Mouse (Mus musculus) C2C12 (cell line): ENCODE measurements at regions not wholly inside any gene's neighbourhood (a gene's known extent, or its start where the extent isn't known, plus 50 kb on each side); places are given as distances from the start of the nearest gene placed in this dataset.

Experiments
- H3K27me3 ChIP-seq: one replicate; pipeline ENCODE4 v1.6.1; 2011; ENCODE audit not compliant: control insufficient read depth, insufficient read depth, insufficient read length
- H3K36me3 ChIP-seq: one replicate; pipeline ENCODE4 v1.6.1; 2011; ENCODE audit not compliant: control insufficient read depth, insufficient read depth
- H3K4me3 ChIP-seq: one replicate; pipeline ENCODE4 v1.5.1; 2011; ENCODE audit warnings: mild to moderate bottlenecking, control low read depth; ENCODE audit not compliant: poor library complexity, insufficient read depth, severe bottlenecking
- H3K79me2 ChIP-seq: one replicate; pipeline ENCODE4 v1.6.1; 2011; ENCODE audit not compliant: control insufficient read depth, insufficient read depth
- H3K79me3 ChIP-seq: one replicate; pipeline ENCODE4 v1.6.1; 2011; ENCODE audit warnings: low read depth, control low read depth
- H3ac ChIP-seq: one replicate; pipeline ENCODE3; 2011; ENCODE audit warnings: low read depth; ENCODE audit not compliant: control insufficient read depth, insufficient read length
- CEBPB ChIP-seq: IDR thresholded peaks from one replicate; pipeline ENCODE4 v1.6.1; 2011; ENCODE audit warnings: low read depth, mild to moderate bottlenecking, control low read depth, moderate library complexity
- CTCF ChIP-seq: IDR thresholded peaks from one replicate; pipeline ENCODE4 v1.5.1; 2011; ENCODE audit not compliant: control insufficient read depth, insufficient read depth, insufficient read length
- FOSL1 ChIP-seq: IDR thresholded peaks from one replicate; pipeline ENCODE4 v1.8.0; 2011; ENCODE audit warnings: mild to moderate bottlenecking, low read length; ENCODE audit not compliant: poor library complexity, insufficient read depth, severe bottlenecking
- MAX ChIP-seq: IDR thresholded peaks from one replicate; pipeline ENCODE4 v1.6.1; 2011; ENCODE audit warnings: mild to moderate bottlenecking, control low read depth
- MYOD1 ChIP-seq: IDR thresholded peaks from one replicate; pipeline ENCODE4 v1.6.1; 2011; ENCODE audit warnings: low read depth; ENCODE audit not compliant: control insufficient read depth, insufficient read length
- MYOG ChIP-seq: IDR thresholded peaks from one replicate; pipeline ENCODE4 v1.6.1; 2011; ENCODE audit not compliant: control insufficient read depth, insufficient read length; ENCODE audit errors: extremely low read depth
- USF1 ChIP-seq: IDR thresholded peaks from one replicate; pipeline ENCODE4 v1.6.1; 2011; ENCODE audit warnings: low read depth, mild to moderate bottlenecking, control low read depth, moderate library complexity

DNA sequence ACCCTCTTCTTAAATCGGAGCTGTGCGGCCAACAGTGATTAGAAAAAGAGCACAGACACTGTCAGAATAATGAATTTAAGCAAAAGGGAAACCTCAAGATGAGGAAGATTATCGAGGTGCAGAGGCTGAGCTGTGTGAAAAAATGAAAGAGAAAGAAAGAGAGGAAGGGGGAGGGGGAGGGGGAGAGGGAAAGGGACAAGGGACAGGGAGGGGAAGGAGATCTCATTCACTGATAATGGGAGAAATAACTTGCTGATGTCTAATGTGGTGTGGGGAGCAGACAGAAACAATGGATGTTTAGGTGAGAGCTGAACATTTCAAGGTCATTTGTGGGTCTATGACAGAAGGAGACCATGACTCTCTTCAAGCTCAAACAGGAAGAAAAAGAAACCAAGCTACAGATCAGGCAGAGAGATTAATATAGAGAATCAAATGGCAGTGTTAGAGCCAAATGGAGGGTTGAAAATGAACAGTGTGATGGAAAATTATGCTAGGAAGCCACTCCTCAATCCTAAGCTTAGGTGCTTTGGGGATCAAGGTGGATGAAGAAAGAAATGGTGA, 143.3 kb upstream of the Slco3a1 start:
- H3K79me2 ChIP-seq = no peaks in the 10 kb centered on the region
- no peaks in the 10 kb centered on the region for H3K79me3 ChIP-seq
- H3K36me3 ChIP-seq = no peaks in the 10 kb centered on the region
- H3K4me3 ChIP-seq = no peak overlapping the region
- TF ChIP-seq MYOG (no peak), FOSL1 (no peak), MYOD1 (no peak), USF1 (no peak), CTCF (no peak), CEBPB (no peak), MAX (no peak)
- no peaks in the 10 kb centered on the region for H3K27me3 ChIP-seq
- H3ac ChIP-seq = no peak overlapping the region

DNA sequence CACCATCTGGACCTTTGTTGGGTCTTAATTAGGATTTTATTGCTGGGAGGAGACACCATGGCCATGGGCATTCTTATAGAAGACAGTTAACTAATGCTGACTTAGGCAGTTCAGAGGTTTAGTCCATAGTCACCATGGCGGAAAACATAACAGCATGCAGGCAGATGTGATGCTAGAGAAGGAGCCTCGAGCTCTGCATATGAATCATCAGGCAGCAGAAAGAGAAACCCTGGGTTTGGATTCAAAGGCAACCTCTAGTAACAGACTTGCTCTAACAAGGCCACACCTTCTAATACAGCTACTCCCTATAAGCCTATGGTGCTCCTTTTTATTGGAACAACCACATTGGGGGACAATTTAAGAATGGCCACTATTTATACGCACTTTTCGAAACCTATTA, 141.7 kb upstream of the Slco3a1 start:
- Histone ChIP-seq H3K79me3 (no peaks in the 10 kb centered on the region), H3ac (no peak overlapping the region), H3K4me3 (no peak overlapping the region), H3K36me3 (no peaks in the 10 kb centered on the region), H3K27me3 (no peaks in the 10 kb centered on the region), H3K79me2 (no peaks in the 10 kb centered on the region)
- TF ChIP-seq MYOD1 = no peak
- no peak for TF ChIP-seq MAX
- no peak for TF ChIP-seq FOSL1
- TF ChIP-seq MYOG = no peak
- no peak for TF ChIP-seq USF1
- no peak for TF ChIP-seq CEBPB
- TF ChIP-seq CTCF = no peak

DNA sequence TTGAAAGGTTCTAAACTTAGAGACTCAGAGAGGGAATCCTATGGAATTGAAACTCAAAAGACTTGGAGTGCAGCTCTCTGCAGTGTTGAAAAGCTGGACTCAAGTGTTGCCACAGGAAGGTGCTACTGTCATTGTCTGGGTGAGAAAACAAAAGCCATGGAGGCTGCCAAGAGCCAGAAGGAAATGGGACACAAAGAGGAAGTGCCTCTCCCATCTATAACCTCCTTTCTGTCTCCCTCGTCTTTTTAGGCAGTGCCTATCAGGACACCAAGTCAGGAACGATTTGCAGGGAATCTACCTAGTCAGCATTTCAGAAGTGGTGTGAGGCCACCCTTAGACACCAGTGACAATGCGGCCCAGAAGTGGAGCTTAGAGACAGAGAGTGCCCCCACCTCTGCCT, 138.5 kb upstream of the Slco3a1 start:
- no peaks in the 10 kb centered on the region for H3K79me2 ChIP-seq
- H3K36me3 ChIP-seq = no peaks in the 10 kb centered on the region
- H3K27me3 ChIP-seq = no peaks in the 10 kb centered on the region
- H3K4me3 ChIP-seq = no peak overlapping the region
- TF ChIP-seq MYOD1 (no peak), MYOG (no peak), USF1 (no peak), MAX (no peak), CTCF (no peak), FOSL1 (no peak), CEBPB (no peak)
- H3ac ChIP-seq = no peak overlapping the region
- no peaks in the 10 kb centered on the region for H3K79me3 ChIP-seq

DNA sequence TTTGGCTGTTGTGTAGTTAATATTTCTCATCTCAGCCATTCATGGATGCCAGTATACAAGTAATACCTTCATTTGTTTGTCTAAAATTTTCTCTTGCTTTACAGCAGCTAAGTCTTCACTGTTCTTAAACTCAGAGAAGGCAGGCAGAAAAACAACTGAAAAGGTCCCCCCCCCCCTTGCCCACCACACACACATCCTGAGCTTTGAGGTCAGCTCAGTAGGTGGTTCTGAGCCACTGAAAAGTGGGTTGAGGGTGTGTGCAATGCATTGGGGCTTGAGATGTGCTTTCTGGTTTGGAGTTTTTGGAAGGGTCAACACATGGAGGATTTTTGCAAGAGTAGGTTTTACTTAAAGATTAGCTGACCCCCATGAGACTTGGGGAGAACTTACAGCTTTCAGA, 136.1 kb upstream of the Slco3a1 start:
- no peaks in the 10 kb centered on the region for H3K36me3 ChIP-seq
- TF ChIP-seq MYOG = no peak
- no peak for TF ChIP-seq CTCF
- TF ChIP-seq FOSL1 = no peak
- no peak for TF ChIP-seq MYOD1
- TF ChIP-seq CEBPB = no peak
- TF ChIP-seq USF1 = no peak
- no peak for TF ChIP-seq MAX

DNA sequence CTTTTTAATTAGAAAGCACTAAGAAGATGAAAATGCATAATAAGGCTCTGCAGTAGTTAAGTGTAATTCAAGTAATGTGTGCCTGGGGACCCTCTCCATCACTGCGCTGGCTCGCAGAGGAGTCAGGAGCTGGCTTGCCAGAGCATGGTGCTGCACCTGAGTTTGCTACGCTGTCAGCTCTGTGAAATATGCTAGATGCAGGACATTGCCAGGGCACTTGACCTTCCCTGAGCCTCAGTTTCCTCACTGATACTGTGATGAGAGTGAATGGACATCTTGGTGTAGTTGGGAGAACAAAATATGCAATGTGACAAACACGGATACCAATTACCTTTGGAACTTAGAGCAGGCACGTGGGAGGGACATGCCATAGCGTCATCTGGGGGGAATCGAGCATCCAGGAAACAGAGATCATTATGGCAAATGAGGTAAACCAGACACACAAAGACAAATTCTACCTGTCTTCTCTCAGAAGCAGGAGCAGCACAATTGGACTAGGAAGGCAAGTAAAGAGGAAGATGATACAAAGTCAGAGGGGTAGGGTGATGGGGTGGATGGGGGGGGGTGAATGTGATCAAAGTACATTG, 133.6 kb upstream of the Slco3a1 start:
- H3K79me2 ChIP-seq = no peaks in the 10 kb centered on the region
- H3ac ChIP-seq = no peak overlapping the region
- TF ChIP-seq USF1 (no peak), FOSL1 (no peak), CTCF (no peak), MAX (no peak), MYOG (no peak), MYOD1 (no peak), CEBPB (no peak)
- H3K36me3 ChIP-seq = no peaks in the 10 kb centered on the region
- H3K4me3 ChIP-seq = no peak overlapping the region
- no peaks in the 10 kb centered on the region for H3K79me3 ChIP-seq
- no peaks in the 10 kb centered on the region for H3K27me3 ChIP-seq

More for the DNA sequence above, 136.1 kb upstream of the Slco3a1 start:
- Histone ChIP-seq H3K79me2 (no peaks in the 10 kb centered on the region), H3K4me3 (no peak overlapping the region), H3K27me3 (no peaks in the 10 kb centered on the region), H3ac (no peak overlapping the region), H3K79me3 (no peaks in the 10 kb centered on the region)

DNA sequence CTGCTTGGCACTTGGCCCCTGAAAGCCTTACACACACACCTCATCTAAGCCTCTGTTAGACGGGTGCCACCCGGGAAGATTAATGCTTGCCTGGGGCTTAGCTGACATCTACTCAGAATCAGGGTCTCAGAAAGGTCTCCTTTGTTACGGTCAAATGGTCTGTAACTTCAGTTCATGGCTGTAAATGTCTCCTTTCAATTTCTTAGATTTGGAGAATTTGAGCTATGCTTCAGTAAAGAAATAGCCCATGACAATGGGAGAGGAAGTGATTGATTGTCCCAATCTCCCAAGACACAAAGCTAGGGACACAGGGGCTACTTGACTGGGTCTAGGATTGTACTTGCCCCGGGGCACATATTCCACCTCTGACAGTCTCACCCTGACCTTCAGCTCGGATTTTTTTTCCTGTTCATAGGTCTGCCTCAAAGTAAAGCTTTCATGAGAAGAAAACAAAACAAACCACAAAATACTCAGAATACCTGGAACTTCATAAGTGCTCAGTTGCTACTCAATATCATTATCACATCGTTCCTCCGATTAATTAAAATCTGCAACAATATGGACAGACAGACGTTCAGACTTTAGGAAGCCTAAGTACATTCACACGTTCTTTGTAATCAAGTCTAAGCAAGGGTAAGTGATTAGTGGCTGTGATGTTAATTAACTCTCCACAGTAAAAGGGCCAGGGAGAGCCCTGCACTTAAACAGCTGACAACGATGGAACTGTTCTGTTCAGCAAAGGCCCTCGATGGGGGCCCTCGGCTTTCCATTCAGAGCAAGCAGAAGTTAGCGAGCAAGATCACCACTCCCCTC, 132.9 kb upstream of the Slco3a1 start:
- Histone ChIP-seq H3K79me3 (no peaks in the 10 kb centered on the region), H3K36me3 (no peaks in the 10 kb centered on the region), H3K4me3 (no peak overlapping the region), H3K79me2 (no peaks in the 10 kb centered on the region), H3ac (no peak overlapping the region), H3K27me3 (no peaks in the 10 kb centered on the region)
- TF ChIP-seq CEBPB (no peak), MYOD1 (no peak), CTCF (no peak), MYOG (no peak), FOSL1 (no peak), MAX (no peak), USF1 (no peak)
